Mouse (Mus musculus) Patski (cell line): Measurements from ENCODE around the gene Agrp. TPM values are rescaled to one million over a fixed set of nuclear protein-coding genes. Genes with fewer than 3 reads are reported as not detected.
"Not testable (repeated sequence)": the region's sequence is repeated elsewhere in the genome, so short reads cannot be mapped to it uniquely, and the experiment has no call there.

Experiments
- ATAC-seq: fragments of 100-300 bp; one replicate; pipeline ENCODE4 v1.8.0; 2021
- CTCF ChIA-PET: fragments of 350-600 bp; sonication (Branson Sonifier 250); formaldehyde crosslinking; loops from one replicate; lab custom pipeline; 2022; ENCODE audit warnings: inconsistent platforms; lab: Charles Lee
- POLR2A ChIA-PET: fragments of 350-600 bp; sonication (Branson Sonifier 250); formaldehyde crosslinking; loops from one replicate; lab custom pipeline; 2022; ENCODE audit warnings: antibody characterized with exemption, inconsistent platforms; lab: Charles Lee
- DNase-seq: peaks from one replicate; pipeline ENCODE4 v3.0.0-alpha.2; 2011; ENCODE audit warnings: low read depth, low spot score
- H3K27me3 ChIP-seq: fragments of 371-371 bp; one replicate; pipeline ENCODE4 v1.5.1; 2021
- CTCF ChIP-seq: fragments of 100-300 bp; IDR thresholded peaks from one replicate; pipeline ENCODE4 v1.5.1; 2021
- in situ Hi-C: fragments of 300-500 bp; cut with MboI; formaldehyde crosslinking; loops from 3 replicates; pipeline ENCODE4 v1.11.1; 2018; ENCODE audit warnings: low pct_unique_long_range_greater_than_20kb, mixed read lengths
- polyA plus RNA-seq: library from polyadenylated mRNA; unstranded; gene quantifications from one replicate; pipeline ENCODE4 v1.2.3, GENCODE M21; 2021

Agrp gene
- polyA plus RNA-seq, 1 experiment from 2014 or later, result 0.30 TPM

- in situ Hi-C loops, result no loop called here
- ChIA-PET POLR2A (interaction anchor here (0.9 to 2.2 kb wide), 6 partner anchors 10 to 94 kb away, joined by 3 to 10 read pairs (median 5); partner anchors contain the start of genes Acd and Pard6a), CTCF (interaction anchor here (0.7 to 4.9 kb wide), 8 partner anchors 10 to 40 kb away, joined by 3 to 25 read pairs (median 6); no protein-coding TSS in a partner anchor)
- TF ChIP-seq CTCF, result no peak
- ATAC-seq (peak; percentile 68), DNase-seq (no peak)
- no peaks in the 10 kb centered on the region for H3K27me3 ChIP-seq
These were observed 30.8 kb downstream of the Agrp start for GRCm38 (mm10) chr8:105606189-105607023.

DNA sequence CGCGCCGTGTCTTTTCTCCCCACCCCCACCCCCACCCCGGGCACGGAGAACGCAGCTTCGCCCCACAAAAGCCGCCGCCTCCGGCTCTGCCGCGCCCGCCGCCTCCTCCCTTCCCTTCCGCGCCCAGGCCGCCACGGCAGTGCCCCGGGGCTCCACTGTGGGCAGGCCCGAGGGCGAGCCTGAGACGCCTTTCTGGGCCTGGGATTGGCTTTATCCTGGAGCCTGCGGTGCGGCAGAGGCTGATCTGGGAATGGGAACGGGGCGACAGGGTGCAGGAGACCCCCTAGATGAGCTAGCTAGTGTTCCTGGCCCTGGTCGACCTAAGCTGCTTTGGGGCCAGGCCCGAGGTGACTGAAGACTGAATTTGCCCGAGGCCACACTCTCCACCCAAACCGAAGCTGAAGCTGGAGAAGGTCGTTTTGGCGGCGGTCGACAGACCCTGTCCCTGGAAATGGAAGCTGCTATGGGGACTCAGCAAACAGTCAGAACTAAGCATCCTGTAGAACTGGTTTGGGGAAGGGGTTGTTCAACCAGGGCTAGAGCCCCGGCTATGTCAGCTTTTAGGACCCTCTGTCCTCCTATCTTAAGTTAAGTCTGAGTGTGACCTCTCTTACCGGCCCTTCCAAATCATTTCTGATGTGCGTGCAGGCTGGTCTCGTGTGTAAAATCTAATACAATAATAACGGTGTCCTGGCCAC, 31.6 kb downstream of the Agrp start:
- ATAC-seq (peak; percentile 18), DNase-seq (no peak)
- in situ Hi-C loops, result no loop called here
- CTCF ChIA-PET, result interaction anchor here (0.9 to 4.9 kb wide), 6 partner anchors 9 to 30 kb away, joined by 3 to 25 read pairs (median 6); no protein-coding TSS in a partner anchor
- H3K27me3 ChIP-seq, result no peaks in the 10 kb centered on the region
- TF ChIP-seq CTCF, result no peak
- POLR2A ChIA-PET, result interaction anchor here (0.9 to 2.2 kb wide), 4 partner anchors 9 to 95 kb away, joined by 3 to 10 read pairs (median 6); partner anchors contain the start of genes Acd and Pard6a

DNA sequence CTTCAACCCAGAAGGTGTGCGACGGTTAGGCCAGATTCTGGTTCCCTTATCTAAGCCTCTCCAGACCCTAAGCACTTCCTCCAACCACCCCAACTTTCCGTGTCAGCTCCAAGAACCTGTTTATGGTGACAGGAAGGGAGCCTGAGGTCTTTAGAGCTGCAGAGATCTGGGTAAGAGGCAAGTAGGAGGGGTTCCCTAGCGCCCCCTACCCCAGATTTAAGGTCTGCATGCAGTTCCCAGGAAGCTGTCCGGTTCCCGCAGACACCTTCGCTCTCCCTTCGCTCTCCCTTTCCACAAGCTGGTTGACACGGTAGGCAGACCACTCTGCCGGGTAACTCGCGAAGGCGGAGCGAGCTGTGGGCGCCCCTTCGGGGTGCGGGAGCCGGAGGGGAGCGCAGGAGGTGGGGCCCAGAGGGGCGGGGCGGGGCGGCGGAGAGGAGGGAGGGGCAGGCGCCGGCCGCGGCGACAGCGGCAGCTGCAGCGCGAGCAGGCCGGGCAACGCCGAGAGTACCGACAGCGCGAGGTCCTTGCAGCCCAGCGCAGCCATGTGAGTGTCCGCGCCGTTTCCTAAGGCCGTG, 32.3 kb downstream of the Agrp start, which contains the start of gene Ripor1:
Gene Ripor1, plus strand, starts transcription at position 452 of the 578 bp plus-strand sequence.
- TF ChIP-seq CTCF, result no peak
- no peak for DNase-seq
- ChIA-PET POLR2A (interaction anchor here (1.8 to 2.2 kb wide), 3 partner anchors 8 to 96 kb away, joined by 5 to 10 read pairs (median 8); partner anchors contain the start of genes Acd and Pard6a), CTCF (interaction anchor here (0.9 to 1.9 kb wide), 6 partner anchors 8 to 33 kb away, joined by 3 to 8 read pairs (median 4); no protein-coding TSS in a partner anchor)
- no peaks in the 10 kb centered on the region for H3K27me3 ChIP-seq
- in situ Hi-C loops, result no loop called here
- peak; percentile 52 for ATAC-seq

DNA sequence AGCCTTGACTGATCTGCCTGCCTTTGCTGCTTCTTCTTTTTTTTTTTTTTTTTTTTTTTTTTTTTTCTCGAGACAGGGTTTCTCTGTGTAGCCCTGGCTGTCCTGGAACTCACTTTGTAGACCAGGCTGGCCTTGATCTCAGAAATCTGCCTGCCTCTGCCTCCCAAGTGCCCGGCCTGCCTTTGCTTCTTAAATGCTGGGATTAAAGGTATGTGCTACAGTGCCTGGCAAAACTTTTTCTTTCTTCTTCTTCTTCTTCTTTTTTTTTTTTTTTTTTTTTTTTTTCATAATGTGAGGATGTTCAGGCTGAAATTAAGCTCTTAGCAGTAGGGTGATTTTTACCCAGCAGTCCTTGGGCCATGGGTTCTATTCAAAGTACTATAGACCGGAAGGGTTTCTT, 34.7 kb downstream of the Agrp start:
- ChIA-PET CTCF (interaction anchor here (0.7 to 0.9 kb wide), 2 partner anchors 33 to 36 kb away, joined by 3 read pairs; no protein-coding TSS in a partner anchor), POLR2A (interaction anchor here (0.6 to 0.7 kb wide), 2 partner anchors 11 to 173 kb away, joined by 3 to 5 read pairs; no protein-coding TSS in a partner anchor)
- in situ Hi-C loops, H3K27me3 ChIP-seq, ATAC-seq, DNase-seq: not testable (repeated sequence)

DNA sequence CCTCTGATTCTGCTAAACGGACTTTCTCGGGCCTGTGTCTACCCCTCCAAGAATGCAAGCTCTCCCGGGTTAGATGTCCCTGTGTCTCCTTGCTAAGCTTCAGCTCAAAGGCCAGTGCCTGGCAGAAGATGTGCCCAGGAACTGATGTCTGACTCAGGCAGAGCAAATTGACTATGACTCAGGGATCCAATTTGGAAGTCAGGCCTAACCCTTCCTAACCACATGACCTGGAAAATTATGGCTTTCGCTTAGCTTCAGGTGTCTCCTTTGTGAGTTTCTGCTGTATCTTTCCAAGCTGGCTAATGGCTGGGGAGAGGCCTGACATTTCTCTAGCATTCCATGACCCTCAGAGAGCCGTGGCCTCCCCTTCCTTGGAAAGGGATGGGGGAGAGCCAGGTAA, 35.9 kb downstream of the Agrp start:
- ChIA-PET CTCF (interaction anchor here (1.1 kb wide), 1 partner anchor 35 kb away, joined by 3 read pairs; no protein-coding TSS in a partner anchor), POLR2A (no interaction called here)
- in situ Hi-C loops, result no loop called here
- ATAC-seq (no peak), DNase-seq (no peak)
- H3K27me3 ChIP-seq, result no peaks in the 10 kb centered on the region
- no peak for TF ChIP-seq CTCF

DNA sequence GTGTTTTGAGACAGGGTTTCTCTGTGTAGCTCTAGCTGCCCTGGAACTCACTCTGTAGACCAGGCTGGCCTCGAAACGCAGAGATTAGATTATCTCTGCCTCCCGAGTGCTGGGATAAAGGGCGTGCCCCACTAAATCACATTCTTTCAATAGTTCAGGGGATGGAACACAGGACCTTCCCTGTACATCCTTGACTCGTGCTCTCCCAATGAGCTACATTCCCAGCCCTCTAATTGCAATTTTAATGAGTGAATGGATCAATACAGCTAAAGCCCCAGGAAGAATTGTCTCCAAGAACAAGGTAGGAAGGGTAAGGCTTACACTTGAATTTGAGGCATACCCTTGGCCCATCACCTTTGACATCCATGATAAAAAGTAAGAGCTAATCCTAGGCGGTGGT, 38.4 kb downstream of the Agrp start:
- POLR2A ChIA-PET, result interaction anchor here (0.7 kb wide), 1 partner anchor 187 kb away, joined by 6 read pairs; no protein-coding TSS in a partner anchor
- H3K27me3 ChIP-seq, result no peaks in the 10 kb centered on the region
- no peak for TF ChIP-seq CTCF
- in situ Hi-C loops, result no loop called here
- CTCF ChIA-PET, result no interaction called here
- DNase-seq (no peak), ATAC-seq (no peak)

GRCm38 (mm10) chr8:105596362-105597034, 40.7 kb downstream of the Agrp start:
- DNase-seq, result no peak
- ChIA-PET CTCF (interaction anchor here (0.9 to 2.2 kb wide), 7 partner anchors 9 to 52 kb away, joined by 3 to 8 read pairs (median 3); partner anchors contain the start of gene Ripor1), POLR2A (interaction anchor here (0.6 to 1.9 kb wide), 2 partner anchors 10 to 342 kb away, joined by 6 to 8 read pairs; no protein-coding TSS in a partner anchor)
- ATAC-seq, result peak; percentile 33
- in situ Hi-C loops, result no loop called here
- no peaks in the 10 kb centered on the region for H3K27me3 ChIP-seq
- peak; percentile 76 for TF ChIP-seq CTCF

- H3K27me3 ChIP-seq, result no peaks in the 10 kb centered on the region
- DNase-seq, result no peak
- ATAC-seq, result peak; percentile 64
- in situ Hi-C loops, result no loop called here
- TF ChIP-seq CTCF, result no peak
- ChIA-PET CTCF (interaction anchor here (1.4 to 2.0 kb wide), 3 partner anchors 10 to 19 kb away, joined by 6 to 7 read pairs (median 7); partner anchors contain the start of gene Ripor1), POLR2A (interaction anchor here (0.8 to 2.2 kb wide), 4 partner anchors 10 to 42 kb away, joined by 3 to 10 read pairs (median 4); partner anchors contain the start of genes Agrp, Atp6v0d1, Ctcf and Ripor1)
These were observed 42.5 kb downstream of the Agrp start for GRCm38 (mm10) chr8:105594451-105595242.
